Mouse (Mus musculus) embryonic fibroblast, embryonic 13.5 days (primary cell): ENCODE data around the gene Kif20b.

Experiments
- CTCF ChIP-seq: IDR thresholded peaks from 2 replicates; pipeline ENCODE4 v1.5.1; 2011; ENCODE audit warnings: mild to moderate bottlenecking, control low read depth, low read length, moderate library complexity, borderline replicate concordance; ENCODE audit not compliant: insufficient read depth
- POLR2A ChIP-seq: IDR thresholded peaks from 2 replicates; pipeline ENCODE4 v1.6.1; 2011; ENCODE audit warnings: low read depth, mild to moderate bottlenecking, control low read depth, low read length, moderate library complexity

DNA sequence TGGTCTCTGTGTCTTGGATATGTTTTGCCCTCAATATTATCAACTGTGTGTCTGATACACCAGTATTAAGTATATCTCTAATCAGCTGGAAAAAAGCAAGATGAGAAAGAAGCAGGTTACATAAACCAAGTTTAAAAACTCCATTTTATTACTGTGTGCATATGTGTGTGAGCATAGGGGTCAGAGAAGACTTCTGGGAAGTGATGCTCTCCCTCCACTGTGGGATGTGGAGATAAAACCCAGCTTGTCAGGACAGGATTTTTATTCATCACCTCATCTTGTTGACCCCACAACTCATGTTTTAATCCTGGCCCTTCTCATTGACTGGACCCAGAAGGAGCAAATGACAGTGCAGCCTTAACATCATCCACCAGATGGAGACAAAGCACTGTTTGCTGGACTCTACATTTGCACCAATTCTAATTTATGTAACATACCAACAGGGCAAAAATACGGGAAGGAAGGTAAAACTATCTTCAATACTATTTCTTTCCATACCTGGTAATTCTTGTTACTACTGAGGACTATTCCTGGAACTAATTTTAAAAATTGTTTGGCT, 70.9 kb downstream of the Kif20b start:
- TF ChIP-seq POLR2A (no peak), CTCF (no peak)
